Mouse (Mus musculus) urinary bladder, postnatal 25 days (tissue): ENCODE data around the gene Mapk8ip3.

Source experiments
- DNase-seq: peaks from one replicate; pipeline ENCODE4 v3.0.0; 2022; ENCODE audit warnings: low spot score

The Mapk8ip3 gene

GRCm38 (mm10) chr17:24902124-24902523 is 34.7 kb downstream of the Mapk8ip3 start:
- no peak for DNase-seq

- no peak for DNase-seq
Observed at GRCm38 (mm10) chr17:24900014-24900413, 36.8 kb downstream of the Mapk8ip3 start.

- no peak for DNase-seq
Observed at GRCm38 (mm10) chr17:24899153-24899552, 37.6 kb downstream of the Mapk8ip3 start.

GRCm38 (mm10) chr17:24898041-24898854 is 38.5 kb downstream of the Mapk8ip3 start:
- DNase-seq = no peak

- DNase-seq = no peak
Observed at GRCm38 (mm10) chr17:24897600-24897999, 39.2 kb downstream of the Mapk8ip3 start.

GRCm38 (mm10) chr17:24896993-24897269 is 39.8 kb downstream of the Mapk8ip3 start:
- DNase-seq = no peak

GRCm38 (mm10) chr17:24896241-24896992 is 40.4 kb downstream of the Mapk8ip3 start, which contains the start of gene Nme3:
Gene Nme3, plus strand, starts transcription at chr17:24896500.
- DNase-seq = peak; percentile 66

GRCm38 (mm10) chr17:24895571-24896240 is 41.1 kb downstream of the Mapk8ip3 start:
- no peak for DNase-seq

- DNase-seq = peak; percentile 71
Observed at GRCm38 (mm10) chr17:24894995-24895547, 41.7 kb downstream of the Mapk8ip3 start, which contains the start of the genes Eme2 and Mrps34. Gene Eme2, minus strand, starts transcription at chr17:24895087. Gene Mrps34, plus strand, starts transcription at chr17:24895116.

GRCm38 (mm10) chr17:24894061-24894994 is 42.4 kb downstream of the Mapk8ip3 start:
- no peak for DNase-seq

GRCm38 (mm10) chr17:24893276-24893675 is 43.5 kb downstream of the Mapk8ip3 start:
- no peak for DNase-seq

- no peak for DNase-seq
Observed at GRCm38 (mm10) chr17:24892785-24893184, 44.0 kb downstream of the Mapk8ip3 start.

- DNase-seq = no peak
Observed at GRCm38 (mm10) chr17:24891321-24891720, 45.5 kb downstream of the Mapk8ip3 start.

GRCm38 (mm10) chr17:24890151-24891092 is 46.4 kb downstream of the Mapk8ip3 start:
- DNase-seq = no peak

- no peak for DNase-seq
Observed at GRCm38 (mm10) chr17:24888862-24889261, 47.9 kb downstream of the Mapk8ip3 start.

- no peak for DNase-seq
Observed at GRCm38 (mm10) chr17:24887291-24888080, 49.3 kb downstream of the Mapk8ip3 start.

GRCm38 (mm10) chr17:24886932-24887271 is 49.9 kb downstream of the Mapk8ip3 start:
- DNase-seq = no peak

- peak; percentile 94 for DNase-seq
Observed at GRCm38 (mm10) chr17:24886134-24886931, 50.4 kb downstream of the Mapk8ip3 start, which contains the start of the genes Nubp2 and Spsb3. Gene Nubp2, minus strand, starts transcription at chr17:24886349. Gene Spsb3, plus strand, starts transcription at chr17:24886643.
